Mouse (Mus musculus): ENCODE measurements around the gene Tnfrsf8. TPM values are rescaled to one million over a fixed set of nuclear protein-coding genes. Genes with fewer than 3 reads are reported as not detected.

Gene Tnfrsf8
- total RNA-seq, 2 experiments from 2014 or later: 0.69 to 1.2 TPM

Other genes starting within 250 kb of the Tnfrsf8 start
- 10 to 100 TPM; 57.4 to 59.6 TPM for gene Vps13d, start 120.2 kb downstream of the Tnfrsf8 start, total RNA-seq (2021)
- 1 to 10 TPM; 2.0 to 2.6 TPM for gene Tnfrsf1b, start 68.3 kb downstream of the Tnfrsf8 start, total RNA-seq (2021)
- gene Zfp990, start 195.6 kb upstream of the Tnfrsf8 start, total RNA-seq (2021): under 1 TPM; 0.34 to 0.50 TPM